Mouse (Mus musculus) v-Abl transformed pro-B cells (cell line): ENCODE results near the gene Acp2.

ENCODE experiments used
- in situ Hi-C, 2 experiments: fragments of 400-800 bp; cut with MboI; formaldehyde crosslinking; loops; one replicate each; pipeline ENCODE4 v1.15.1; 2025; ENCODE audit not compliant: unreplicated experiment in 2 of 2

The Acp2 gene

GRCm38 (mm10) chr2:91202222-91202971 is at the start of gene Acp2, which contains the start of gene Nr1h3:
Gene Acp2 (plus strand): TSS chr2:91202885.
Gene Nr1h3 (minus strand): TSS chr2:91202834.
- in situ Hi-C loops, result no loop called here

GRCm38 (mm10) chr2:91152885-91153377 is 49.8 kb upstream of the Acp2 start:
- in situ Hi-C loops, result no loop called here

- in situ Hi-C loops, result no loop called here
These were observed 48.6 kb upstream of the Acp2 start for GRCm38 (mm10) chr2:91154091-91154490.

- in situ Hi-C loops, result no loop called here
These were observed 45.5 kb upstream of the Acp2 start for GRCm38 (mm10) chr2:91157002-91157752.

GRCm38 (mm10) chr2:91160591-91160990 is 42.1 kb upstream of the Acp2 start:
- in situ Hi-C loops, result loop anchor here in 1 of 2 experiments (10.0 kb wide), 1 partner anchor 396 kb away; no protein-coding TSS in a partner anchor

- in situ Hi-C loops, result loop anchor here in 1 of 2 experiments (10.0 kb wide), 1 partner anchor 398 kb away; no protein-coding TSS in a partner anchor
These were observed 39.7 kb upstream of the Acp2 start for GRCm38 (mm10) chr2:91162952-91163351.

GRCm38 (mm10) chr2:91163532-91163931 is 39.2 kb upstream of the Acp2 start:
- in situ Hi-C loops, result loop anchor here in 1 of 2 experiments (10.0 kb wide), 1 partner anchor 399 kb away; no protein-coding TSS in a partner anchor

- in situ Hi-C loops, result loop anchor here in 1 of 2 experiments (10.0 kb wide), 1 partner anchor 400 kb away; no protein-coding TSS in a partner anchor
These were observed 37.7 kb upstream of the Acp2 start for GRCm38 (mm10) chr2:91164991-91165390.

GRCm38 (mm10) chr2:91167629-91168028 is 35.1 kb upstream of the Acp2 start:
- in situ Hi-C loops, result loop anchor here in 1 of 2 experiments (10.0 kb wide), 1 partner anchor 403 kb away; no protein-coding TSS in a partner anchor

- in situ Hi-C loops, result loop anchor here in 1 of 2 experiments (10.0 kb wide), 1 partner anchor 405 kb away; no protein-coding TSS in a partner anchor
These were observed 32.9 kb upstream of the Acp2 start for GRCm38 (mm10) chr2:91169587-91170322.

- in situ Hi-C loops, result no loop called here
These were observed 27.2 kb upstream of the Acp2 start for GRCm38 (mm10) chr2:91175490-91175889.

GRCm38 (mm10) chr2:91176234-91176633 is 26.5 kb upstream of the Acp2 start:
- in situ Hi-C loops, result no loop called here

- in situ Hi-C loops, result no loop called here
These were observed 22.9 kb upstream of the Acp2 start for GRCm38 (mm10) chr2:91179825-91180224.

GRCm38 (mm10) chr2:91180706-91181105 is 22.0 kb upstream of the Acp2 start:
- in situ Hi-C loops, result no loop called here

- in situ Hi-C loops, result no loop called here
These were observed 20.7 kb upstream of the Acp2 start for GRCm38 (mm10) chr2:91182016-91182404.

- in situ Hi-C loops, result no loop called here
These were observed 20.1 kb upstream of the Acp2 start for GRCm38 (mm10) chr2:91182405-91183147.

GRCm38 (mm10) chr2:91183148-91183513 is 19.6 kb upstream of the Acp2 start:
- in situ Hi-C loops, result no loop called here

GRCm38 (mm10) chr2:91183711-91184405 is 18.8 kb upstream of the Acp2 start, which contains the start of gene Madd:
Gene Madd (minus strand): TSS chr2:91183837.
- in situ Hi-C loops, result no loop called here

- in situ Hi-C loops, result no loop called here
These were observed 16.5 kb upstream of the Acp2 start for GRCm38 (mm10) chr2:91186208-91186607.
